Mouse (Mus musculus) retina, postnatal 1 day (tissue): ENCODE measurements around the gene Kif28.
"Not testable (repeated sequence)": the region's sequence is repeated elsewhere in the genome, so short reads cannot be mapped to it uniquely, and the experiment has no call there.

Experiments used
- DNase-seq: peaks from one replicate; pipeline ENCODE4 v3.0.0-alpha.2; 2012

The Kif28 gene

DNA sequence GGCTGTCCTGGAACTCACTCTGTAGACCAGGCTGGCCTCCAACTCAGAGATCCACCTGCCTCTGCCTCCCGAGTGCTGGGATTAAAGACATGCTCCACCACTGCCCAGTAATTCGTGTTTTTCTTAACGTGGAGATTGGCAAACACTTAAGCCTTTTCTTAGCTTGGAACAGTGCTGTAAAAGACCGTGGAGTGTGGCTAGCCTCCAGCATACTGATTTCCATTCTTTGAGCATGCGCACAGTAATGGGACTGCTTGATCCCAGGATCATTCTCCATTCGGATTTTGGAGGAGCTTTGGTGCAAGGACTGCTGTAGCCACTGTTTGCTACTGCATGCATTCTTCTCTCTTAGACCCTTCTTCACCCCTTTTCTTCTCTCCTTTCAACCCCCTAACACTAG, 55.6 kb downstream of the Kif28 start:
- no peak for DNase-seq

DNA sequence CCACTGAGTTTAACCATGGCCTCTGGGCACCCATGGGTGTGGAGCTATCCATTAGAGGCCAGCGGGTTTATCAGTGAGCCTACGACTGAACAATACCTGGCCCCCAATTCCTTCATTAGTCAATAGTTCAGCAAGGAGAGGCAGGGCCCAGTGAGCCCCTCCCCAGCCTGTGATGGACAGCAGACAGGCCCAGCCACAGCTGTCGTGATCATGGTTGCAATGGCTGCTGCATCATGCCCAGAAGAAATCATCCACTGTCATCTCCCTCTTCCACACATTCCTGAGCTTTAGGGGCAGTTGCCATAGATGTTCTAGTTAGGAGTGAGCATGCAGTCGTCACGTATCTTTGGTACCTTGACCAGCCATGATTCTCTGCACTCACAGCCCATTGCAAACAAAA, 56.2 kb downstream of the Kif28 start:
- DNase-seq, result no peak

DNA sequence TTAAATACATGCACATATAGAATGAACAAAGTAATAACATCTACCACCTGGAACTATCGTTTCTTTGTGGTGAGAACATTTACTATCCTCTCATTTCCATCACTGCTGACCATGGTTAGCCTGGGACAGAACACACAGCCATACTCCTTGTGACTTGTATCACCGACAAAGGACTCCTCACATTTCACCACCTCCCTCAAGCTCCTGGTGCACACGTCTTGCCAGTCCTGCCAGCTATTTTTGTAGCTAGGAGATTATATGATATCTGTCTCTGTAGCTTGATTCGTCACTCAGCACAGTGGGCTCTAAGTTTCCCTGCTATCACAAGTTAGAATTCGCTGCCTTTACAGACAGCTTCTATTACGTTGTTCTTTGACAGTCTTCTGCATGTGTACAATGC, 56.7 kb downstream of the Kif28 start:
- DNase-seq, result no peak

DNA sequence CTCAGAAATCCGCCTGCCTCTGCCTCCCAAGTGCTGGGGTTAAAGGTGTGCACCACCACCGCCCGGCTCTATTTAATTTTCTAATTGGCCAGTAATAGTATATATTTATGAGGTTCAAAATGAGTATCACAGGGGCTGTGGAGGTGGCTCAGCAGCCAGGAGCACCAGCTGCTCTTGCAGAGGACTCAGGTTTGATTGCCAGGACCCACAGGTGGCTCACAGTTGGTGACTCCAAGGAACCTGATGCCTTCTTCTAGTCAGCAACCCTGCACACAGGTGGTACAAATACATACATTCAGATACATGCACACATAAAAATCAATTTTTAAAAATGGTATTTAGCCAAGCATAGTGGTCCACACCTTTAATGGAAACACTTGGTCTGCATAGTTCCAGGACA, 57.1 kb downstream of the Kif28 start:
- no peak for DNase-seq

DNA sequence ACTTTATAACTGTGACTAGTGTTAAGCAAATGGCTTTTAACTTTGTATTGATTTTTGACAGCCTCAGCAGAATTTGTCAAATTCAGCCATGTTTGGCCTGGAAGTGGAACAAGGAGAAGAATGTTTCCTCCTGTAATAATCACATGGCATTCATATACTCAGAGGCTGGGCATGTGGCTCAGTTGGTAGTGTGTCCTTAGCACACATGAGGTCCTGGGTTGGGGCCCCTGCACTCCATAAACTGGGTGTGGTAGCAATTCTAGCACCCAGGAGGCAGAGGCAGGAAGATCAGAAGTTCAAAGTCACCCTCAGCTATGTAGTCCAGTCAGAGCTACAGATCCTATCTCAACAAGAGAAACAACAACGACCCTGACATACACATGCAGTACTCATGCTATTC, 57.8 kb downstream of the Kif28 start:
- DNase-seq, result no peak

DNA sequence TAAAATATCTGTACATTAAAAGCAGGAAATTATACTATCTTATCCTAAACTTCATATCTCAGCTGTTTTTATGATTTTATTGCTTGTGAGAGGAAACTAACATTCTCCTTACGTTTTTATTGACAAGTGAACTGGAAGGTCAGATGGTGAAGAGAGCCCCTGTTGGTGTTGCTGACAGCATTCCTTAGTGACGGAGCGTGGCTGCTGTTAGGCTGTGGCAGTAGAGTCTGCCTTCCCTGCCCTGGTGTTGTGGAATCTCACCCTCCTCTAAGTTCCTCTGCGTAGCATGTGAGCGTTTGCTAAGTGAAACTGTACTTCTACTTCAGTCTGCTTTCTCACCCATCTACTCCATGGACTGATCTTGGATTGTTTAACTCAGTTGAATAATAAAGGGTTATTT, 58.3 kb downstream of the Kif28 start:
- no peak for DNase-seq

DNA sequence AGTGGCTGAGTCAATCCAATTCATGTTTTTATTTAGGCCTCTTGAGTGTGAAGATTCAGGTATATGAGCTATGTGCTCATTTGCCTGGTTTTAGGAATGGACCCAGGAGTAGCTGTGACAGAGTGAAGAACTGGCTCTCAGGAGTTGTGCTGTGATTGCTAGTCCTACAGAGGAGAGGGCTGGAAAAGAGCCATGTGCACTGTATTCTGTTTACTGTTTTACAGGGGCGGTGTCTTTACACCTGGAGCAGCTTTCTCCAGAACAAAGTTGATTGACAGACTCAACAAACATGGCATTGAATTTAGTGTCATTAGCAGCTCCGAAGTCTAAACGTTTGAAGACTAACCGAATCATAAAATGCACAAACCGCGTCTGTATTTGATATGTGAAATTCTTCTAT, 58.7 kb downstream of the Kif28 start:
- no peak for DNase-seq

DNA sequence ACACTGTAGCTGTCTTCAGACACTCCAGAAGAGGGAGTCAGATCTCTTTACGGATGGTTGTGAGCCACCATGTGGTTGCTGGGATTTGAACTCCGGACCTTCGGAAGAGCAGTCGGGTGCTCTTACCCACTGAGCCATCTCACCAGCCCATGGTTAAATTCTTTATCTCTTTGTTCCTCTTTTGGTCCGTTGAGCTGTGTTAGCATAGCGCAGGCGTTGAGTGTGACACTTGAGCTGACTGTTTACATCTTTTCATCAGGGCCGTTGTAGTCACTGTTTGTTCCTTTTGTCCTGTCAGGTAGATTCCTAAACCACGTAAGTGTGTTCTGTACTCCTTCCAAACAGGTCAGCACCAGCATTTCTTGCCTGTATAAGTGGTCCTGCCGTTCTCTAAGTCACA, 62.3 kb downstream of the Kif28 start:
- not testable (repeated sequence) for DNase-seq

DNA sequence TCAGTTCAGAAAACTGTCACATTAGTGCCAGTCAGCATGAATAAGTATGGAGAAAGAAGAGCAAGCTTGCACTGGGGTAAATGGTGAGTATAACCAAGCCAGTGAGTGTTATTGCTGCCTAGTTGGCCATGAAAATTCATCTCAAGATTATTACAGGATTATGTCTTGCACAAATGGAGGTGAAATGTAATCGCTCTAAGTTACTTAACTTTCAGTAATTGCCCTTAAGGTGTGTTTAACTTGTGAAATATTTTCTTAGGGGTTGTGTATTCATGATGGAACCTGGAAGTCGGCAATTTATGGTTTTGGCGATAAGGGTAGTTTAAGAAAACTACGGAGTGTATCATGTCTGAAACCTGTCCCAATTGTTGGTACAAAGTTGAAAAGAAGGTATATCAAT, 65.7 kb downstream of the Kif28 start:
- DNase-seq, result no peak

DNA sequence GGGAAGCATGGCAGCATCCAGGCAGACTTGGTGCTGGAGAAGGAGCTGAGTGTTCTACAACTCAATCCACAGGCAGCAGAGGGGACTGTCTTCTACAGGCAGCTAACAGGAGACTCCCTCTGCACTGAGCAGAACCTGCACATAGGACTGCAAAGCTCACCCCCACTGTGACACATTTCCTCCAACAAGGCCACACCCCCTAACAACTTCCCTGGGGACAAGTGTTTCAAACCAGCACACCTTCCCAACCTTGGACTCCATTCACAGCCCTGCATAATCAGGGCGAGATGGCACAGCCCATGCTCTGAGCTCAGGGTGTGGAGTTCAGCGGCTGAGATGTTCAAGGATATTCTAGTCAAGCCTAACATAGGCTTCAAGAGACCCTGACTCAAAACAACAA, 68.0 kb downstream of the Kif28 start:
- no peak for DNase-seq

DNA sequence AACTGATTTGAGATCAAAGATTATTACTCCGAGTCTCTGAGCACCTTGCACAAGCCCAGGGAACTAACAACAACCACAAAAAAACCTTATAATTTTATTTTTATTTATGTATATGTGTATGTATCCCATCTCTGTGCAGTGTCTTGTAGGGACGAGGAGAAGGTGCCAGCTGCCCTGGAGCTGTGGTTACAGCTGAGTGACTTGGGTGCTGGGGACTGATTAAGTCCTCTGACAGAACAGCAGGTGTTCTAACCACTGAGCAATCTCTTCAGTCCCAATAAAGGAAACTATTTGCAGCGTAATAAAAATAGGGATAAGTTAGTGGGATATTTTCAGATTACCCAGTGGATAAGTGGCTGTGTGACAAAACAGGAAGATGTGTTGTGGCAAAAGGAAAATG, 70.7 kb downstream of the Kif28 start:
- DNase-seq, result no peak

DNA sequence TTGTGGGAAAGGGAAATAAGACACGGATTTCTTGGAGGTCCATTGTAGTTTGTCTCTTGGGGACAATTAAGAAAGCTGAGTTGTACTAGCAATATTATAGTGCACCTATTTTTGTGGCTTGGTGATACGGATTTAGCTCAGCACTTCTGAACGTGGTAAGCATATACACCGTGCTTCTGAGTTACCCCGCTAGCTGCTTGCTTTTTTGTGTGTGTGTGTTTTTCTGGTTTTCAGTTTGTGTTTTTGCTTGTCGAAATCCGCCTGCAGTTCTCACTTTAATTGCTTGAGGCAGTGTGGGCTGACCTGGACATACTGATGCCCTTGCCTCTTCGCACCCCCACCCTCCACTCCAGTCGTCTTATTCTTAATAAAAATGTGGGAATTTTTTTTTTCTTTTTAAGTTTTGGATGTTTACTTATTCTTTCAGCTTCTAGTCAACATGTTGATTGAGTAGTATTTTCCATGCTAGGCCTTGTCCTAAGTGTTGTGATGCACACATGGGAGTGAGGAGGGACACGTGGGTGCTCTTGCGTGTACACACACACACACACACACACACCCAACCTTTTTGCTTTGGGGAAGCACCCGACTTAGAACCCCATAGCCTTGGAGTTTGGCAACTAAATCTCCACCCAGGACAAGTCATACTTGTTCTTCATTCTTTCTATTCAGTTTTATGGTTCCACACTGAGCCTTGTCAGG, 76.1 kb downstream of the Kif28 start:
- DNase-seq, result peak; percentile 47

DNA sequence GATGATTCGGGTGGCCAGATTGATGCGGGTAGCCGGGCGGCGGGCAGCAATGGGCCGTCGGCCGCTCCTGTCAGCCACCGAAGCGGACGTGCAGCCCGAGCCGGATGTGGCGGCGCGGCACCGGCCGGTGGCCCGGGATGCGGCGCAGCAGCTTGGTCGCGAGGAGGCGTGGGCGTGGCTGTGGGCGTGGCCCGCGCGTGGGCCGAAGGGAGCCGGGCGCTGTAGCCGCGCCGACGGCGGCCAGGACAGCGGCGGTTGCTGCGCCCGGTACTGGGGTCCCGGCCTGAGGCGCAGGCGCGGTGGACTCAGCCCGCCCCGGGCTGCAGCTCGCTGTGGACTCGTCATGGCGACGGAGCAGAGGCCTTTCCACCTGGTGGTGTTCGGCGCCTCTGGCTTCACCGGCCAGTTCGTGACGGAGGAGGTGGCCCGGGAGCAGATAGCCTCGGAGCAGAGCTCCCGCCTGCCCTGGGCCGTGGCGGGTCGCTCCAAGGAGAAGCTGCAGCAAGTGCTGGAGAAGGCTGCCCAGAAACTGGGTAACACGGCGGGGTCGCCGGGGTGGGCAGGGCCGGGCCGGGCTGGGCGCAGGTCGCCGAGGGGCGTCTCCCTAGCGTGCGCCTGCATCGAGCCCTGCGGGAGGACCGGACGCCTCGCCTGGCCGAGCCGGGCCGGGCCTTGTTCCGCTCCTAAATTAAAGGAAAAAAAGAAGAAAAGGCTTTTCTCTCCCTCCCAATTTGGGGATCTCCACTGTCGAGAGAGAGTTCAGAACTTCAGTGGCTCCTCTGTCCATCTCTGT, 76.9 kb downstream of the Kif28 start, which contains the start of gene Sccpdh:
Gene Sccpdh, plus strand, starts transcription at position 198 of the 793 bp plus-strand sequence.
- peak; percentile 92 for DNase-seq

DNA sequence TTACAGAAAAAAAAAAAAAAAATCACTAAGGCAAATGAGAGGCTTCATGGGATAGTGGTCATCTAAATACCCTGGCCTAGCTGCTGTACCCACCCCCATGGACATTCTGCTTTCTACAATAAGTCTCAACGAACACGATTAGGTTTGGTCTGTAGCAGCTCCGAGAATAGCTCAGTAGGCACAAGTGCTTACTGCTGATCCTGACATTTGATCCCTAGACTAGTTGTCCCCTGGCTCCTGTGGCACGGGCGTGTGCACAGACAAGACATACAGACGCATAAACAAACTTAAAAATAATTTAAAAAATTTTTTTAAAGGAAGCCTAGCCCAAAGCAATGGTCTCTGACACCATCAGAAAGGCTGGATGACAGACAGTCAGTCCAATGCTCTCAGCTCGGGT, 77.6 kb downstream of the Kif28 start:
- no peak for DNase-seq

DNA sequence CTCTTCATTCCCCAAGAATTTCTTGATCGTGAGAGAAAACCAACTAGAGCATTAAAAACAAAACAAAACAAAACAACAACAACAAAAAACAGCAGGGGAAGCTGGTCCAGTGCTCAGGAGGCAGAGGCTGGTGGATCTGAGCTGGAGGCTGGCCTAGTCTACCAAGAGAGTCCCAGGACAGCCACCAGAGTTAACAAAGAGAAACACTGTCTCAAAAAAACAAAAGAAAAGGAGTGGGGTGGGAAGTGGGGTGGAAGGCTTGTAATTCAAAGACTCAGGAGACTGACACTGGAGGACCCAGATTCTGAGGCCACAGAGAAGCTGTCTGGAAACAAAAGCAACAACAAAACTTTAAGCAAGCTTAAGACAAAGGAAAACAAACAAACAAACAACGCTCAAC, 78.1 kb downstream of the Kif28 start:
- DNase-seq, result peak; percentile 54

DNA sequence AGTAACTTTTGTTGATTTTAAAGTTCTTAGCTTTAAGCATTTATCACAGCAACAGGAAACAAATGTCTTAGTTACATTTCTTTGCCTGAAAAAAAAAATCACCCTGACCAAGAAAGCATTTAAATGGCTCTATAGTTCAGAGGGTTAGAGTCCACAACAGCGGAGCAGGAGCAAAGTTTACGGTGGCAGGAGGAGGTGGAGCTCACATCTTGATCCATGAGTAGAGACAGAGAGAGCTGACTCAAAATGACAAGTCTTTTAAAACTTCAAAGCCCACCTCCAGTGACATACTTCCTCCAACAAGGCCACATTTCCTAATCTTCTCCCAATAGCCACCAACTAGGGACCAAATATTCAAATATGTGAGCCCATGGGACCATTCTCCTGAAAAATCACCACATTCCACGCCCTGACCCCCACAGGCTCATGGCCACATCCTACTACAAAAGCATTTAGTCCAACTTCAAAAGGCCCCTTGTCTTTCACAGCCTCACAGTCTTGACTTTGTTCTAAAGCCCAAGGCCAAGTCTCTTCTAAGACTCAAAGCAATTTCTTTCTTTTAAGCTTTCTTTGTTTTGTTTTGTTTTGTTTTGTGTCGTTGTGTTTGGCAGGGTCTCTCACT, 80.7 kb downstream of the Kif28 start:
- no peak for DNase-seq

DNA sequence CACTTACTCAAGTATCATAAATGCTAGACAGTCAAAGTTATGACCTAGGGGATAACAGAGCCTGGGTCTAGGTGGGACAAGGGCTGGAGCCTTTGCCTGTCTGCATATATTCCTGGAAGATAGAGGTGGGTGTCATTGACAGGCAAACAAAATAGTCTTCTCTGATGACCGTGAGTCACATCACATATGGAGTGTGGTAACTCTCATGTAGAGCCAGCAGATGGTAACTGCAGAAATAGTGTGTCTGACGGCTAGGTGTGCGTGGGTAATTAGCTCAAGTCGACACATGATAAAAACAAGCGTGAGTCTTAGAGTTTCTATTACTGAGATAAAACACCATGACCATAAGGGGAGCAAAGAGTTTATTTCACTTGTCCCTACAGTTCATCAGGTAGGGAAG, 82.0 kb downstream of the Kif28 start:
- no peak for DNase-seq

DNA sequence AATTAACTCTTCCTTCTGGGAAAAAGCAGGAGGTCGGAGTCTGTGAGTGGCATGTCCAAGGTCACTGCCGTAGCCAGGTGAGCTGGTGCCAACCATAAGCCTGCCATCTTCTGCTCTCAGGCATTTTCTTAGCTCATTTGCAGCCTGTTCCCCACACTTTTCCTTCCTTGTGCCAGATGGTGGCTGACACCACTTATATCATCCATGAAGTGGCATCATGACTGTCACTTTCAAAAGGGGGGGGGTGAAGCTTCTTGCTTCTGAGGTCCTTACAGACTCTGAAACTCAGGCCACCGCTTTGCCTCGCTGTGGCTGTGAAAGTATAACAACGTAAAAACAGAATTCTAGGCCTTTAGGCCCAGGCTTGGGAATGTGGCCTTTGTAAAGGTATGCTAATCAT, 93.8 kb downstream of the Kif28 start:
- no peak for DNase-seq

DNA sequence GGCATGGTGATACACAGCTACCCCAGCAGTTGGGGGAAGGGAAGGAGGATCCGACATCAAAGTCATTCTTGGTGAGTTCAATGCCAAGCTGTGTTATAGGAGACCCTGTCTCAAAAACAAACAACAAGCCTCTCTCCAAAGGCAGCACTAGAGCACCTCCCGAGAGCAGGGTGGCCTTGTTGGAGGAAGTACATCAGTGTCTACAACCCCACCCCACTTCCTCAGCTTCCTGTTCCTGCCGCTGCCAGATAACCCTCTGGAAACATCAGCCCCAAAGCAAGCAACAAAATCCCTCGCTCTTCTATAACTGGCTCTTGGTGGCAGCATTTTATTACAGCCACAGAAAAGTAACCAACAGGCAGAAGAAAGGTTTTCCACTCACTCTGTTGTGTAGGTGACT, 94.8 kb downstream of the Kif28 start:
- no peak for DNase-seq

DNA sequence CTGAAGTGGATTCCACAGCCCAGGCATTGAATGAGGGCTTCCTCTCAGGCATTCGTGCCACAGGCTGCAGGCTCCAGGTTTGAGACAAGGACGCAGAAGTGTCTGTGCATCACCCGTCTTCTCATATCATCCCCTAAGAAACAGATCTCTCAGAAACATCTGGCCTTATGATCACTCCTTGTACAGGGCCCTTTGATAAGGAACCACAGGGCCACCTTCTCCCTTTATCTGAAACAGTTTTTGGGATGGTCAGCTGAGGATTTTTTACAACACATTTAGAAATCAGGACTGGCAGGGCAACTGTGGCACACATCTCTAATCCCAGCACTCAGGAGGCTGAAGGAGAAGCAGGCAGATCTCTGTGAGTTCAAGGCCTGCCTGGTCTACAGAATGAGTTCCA, 95.7 kb downstream of the Kif28 start:
- no peak for DNase-seq

DNA sequence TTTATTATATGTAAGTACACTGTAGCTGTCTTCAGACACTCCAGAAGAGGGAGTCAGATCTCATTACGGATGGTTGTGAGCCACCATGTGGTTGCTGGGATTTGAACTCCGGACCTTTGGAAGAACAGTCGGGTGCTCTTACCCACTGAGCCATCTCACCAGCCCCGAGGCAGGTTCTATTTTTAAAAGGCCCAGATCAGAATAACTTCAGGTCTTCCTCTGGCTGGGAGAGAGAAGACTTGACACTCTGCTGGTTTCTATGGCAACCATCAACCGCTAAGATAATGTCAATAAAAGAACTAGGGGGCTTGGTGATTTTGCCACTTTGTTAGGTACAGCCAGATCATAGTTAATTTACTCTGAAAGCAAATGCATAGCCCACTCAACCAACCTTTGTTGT, 96.4 kb downstream of the Kif28 start:
- DNase-seq, result peak; percentile 23

DNA sequence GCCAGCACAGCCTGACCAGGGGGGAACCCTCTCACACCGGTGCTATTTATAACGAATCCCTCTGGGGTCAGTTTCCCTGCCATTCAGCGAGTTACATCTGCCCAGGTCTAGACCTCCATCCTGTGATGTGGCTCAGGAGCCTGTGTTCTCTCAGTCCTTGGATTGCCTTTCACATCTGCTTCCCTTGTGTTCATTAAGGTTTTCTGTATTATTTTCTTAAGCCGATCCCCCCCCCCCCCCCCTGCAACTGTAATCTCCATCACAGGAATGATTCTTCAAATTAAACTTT, 99.1 kb downstream of the Kif28 start:
- DNase-seq, result no peak
